ENCODE assay signal across 8 mouse cellular contexts in the genomic region with DNA sequence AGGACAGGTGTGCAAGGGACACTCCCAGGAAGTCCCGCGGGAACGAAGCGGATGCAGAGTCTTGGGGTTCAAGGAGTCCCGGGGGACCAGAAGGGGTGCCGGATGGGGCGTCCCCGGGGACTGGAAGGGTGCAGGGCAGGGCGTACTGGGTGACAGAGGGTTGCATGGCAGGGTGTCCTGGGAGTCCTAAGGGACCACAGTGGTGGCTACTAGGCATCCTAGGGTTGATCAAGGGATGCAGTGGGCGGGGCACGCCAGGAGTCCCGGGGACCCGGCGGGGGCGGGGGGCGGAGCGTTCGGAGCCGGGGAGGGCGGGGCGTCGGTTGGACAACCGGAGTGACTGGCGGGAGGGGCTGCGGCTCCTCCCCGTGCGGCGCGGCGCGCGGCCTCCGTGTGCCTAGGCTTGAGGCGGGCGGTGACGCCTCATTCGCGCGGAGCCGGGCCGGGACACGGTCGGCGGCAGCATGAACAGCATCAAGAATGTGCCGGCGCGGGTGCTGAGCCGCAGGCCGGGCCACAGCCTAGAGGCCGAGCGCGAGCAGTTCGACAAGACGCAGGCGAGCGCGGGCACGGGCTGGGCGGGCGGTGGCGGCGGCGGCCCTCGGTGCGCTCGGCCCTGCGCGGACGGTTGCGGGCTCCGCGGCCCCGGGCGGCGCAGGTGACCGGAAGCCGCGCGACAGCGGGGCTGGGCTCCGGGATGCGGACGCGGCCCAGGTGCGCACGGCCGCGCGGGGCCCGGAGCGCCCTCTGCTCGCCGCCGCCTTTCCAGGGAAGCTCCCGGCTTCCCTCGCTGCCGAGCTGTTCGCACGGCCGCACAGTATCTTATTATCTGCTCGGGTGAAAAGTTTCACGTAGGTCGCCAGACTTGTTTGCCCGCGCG. TPM values are rescaled to one million over a fixed set of nuclear protein-coding genes. Genes with fewer than 3 reads are reported as not detected.
DNase-seq lines count a peak whose midpoint lies in the region; ATAC-seq and TF ChIP-seq lines count a peak whose summit lies in the region.

A gene (plus strand): TSS at position 330 of the 880 bp plus-strand sequence.

- H3K36me3 ChIP-seq in MEL (ENCODE audit: control insufficient read depth in 1 of 2, insufficient read depth in 2 of 2, low read length in 2 of 2), result no peaks in the 10 kb centered on the region; a peak in 1 of 4 replicates
- H3K36me3 ChIP-seq in forebrain, embryonic 13.5 days (ENCODE audit: poor library complexity, severe bottlenecking), result no peaks in the 10 kb centered on the region
- H3K36me3 ChIP-seq in lung, embryonic 14.5 days (ENCODE audit: insufficient read depth), result no peaks in the 10 kb centered on the region

- peaks cover 0 to 6% of the 10 kb centered on the region in 2 experiments; a peak in 2 of 4 replicates for H3K4me1 ChIP-seq in MEL (ENCODE audit: control insufficient read depth in 1 of 2, insufficient read depth in 2 of 2, low read length in 2 of 2)
- H3K4me1 ChIP-seq in forebrain, embryonic 13.5 days, result peaks cover 8% of the 10 kb centered on the region
- no peaks in the 10 kb centered on the region; the same call in 1 of the 2 replicates for H3K4me1 ChIP-seq in lung, embryonic 14.5 days (ENCODE audit: insufficient read depth)

- peak within 1 kb of the TSS; percentile 95 for H3K4me2 ChIP-seq in forebrain, embryonic 13.5 days
- peak within 1 kb of the TSS; percentile 94 for H3K4me2 ChIP-seq in lung, embryonic 14.5 days

- peak; percentile 88 for ATAC-seq in forebrain, embryonic 13.5 days
- peak; percentile 77 for ATAC-seq in lung, embryonic 14.5 days (ENCODE audit: insufficient read depth)
- ATAC-seq in neutrophil, adult 5-6 weeks (ENCODE audit: extremely low read depth, insufficient number of reproducible peaks, low FRiP score, poor library complexity, severe bottlenecking), result peak; percentile 56

- peak within 1 kb of the TSS; percentile 94 for H3K9ac ChIP-seq in MEL (ENCODE audit: control insufficient read depth, low read depth, low read length, poor library complexity, severe bottlenecking)
- peak within 1 kb of the TSS; percentile 75 for H3K9ac ChIP-seq in forebrain, embryonic 13.5 days
- H3K9ac ChIP-seq in lung, embryonic 14.5 days, result peak within 1 kb of the TSS; percentile 67

- under 1% methylated on average over 88 of the region's 106 CpGs for WGBS in forebrain, embryonic 13.5 days
- 1% methylated on average over 104 of the region's 106 CpGs for WGBS in large intestine, adult 2 months
- WGBS in lung, embryonic 14.5 days, result under 1% methylated on average over 88 of the region's 106 CpGs

- H3K79me2 ChIP-seq in MEL (ENCODE audit: control insufficient read depth, insufficient read depth, low read length, poor library complexity), result peaks cover 10% of the 10 kb centered on the region

- TF ChIP-seq EP300 in MEL (IDR thresholded peaks at IDR 0.05; ENCODE audit: low read depth in 1 of 2, low read length in 2 of 2), result no peak

- peak; percentile 81 for DNase-seq in MEL (ENCODE audit: low read depth, low spot score)
- DNase-seq in c-Kit-positive CD71-positive TER-119-positive erythroid progenitor cells, embryonic 14.5 days (ENCODE audit: low spot score), result peak; percentile 71
- DNase-seq in heart, postnatal 14 days, result peak; percentile 81 to 83
- no peak for DNase-seq in large intestine, adult 2 months (ENCODE audit: low read depth, low spot score)
- DNase-seq in lung, embryonic 14.5 days, result peak; percentile 67
- DNase-seq in thymus, postnatal 14 days, result peak; percentile 83

- TF ChIP-seq CTCF in MEL (IDR thresholded peaks at IDR 0.05 in 2 of 3, conservative IDR thresholded peaks at IDR 0.05 in 1 of 3; ENCODE audit: control insufficient read depth in 1 of 3, insufficient read depth in 1 of 3, low read depth in 2 of 3, low read length in 3 of 3, poor library complexity in 1 of 3, severe bottlenecking in 1 of 3), result no peak
- TF ChIP-seq CTCF in lung, embryonic 14.5 days (IDR thresholded peaks at IDR 0.05; ENCODE audit: low read depth), result no peak

- TF ChIP-seq RAD21 in MEL (IDR thresholded peaks at IDR 0.05; ENCODE audit: low read depth, low read length), result no peak

- TF ChIP-seq POLR2A in MEL (IDR thresholded peaks at IDR 0.05; ENCODE audit: control insufficient read depth in 1 of 2, insufficient read depth in 1 of 2, low read depth in 1 of 2, low read length in 2 of 2, poor library complexity in 1 of 2), result peak; percentile 76 to 83

- peak within 1 kb of the TSS; percentile 97 to 100 for H3K4me3 ChIP-seq in MEL (ENCODE audit: control insufficient read depth in 1 of 2, insufficient read depth in 1 of 2, low read depth in 2 of 2, low read length in 2 of 2)
- H3K4me3 ChIP-seq in forebrain, embryonic 13.5 days, result peak within 1 kb of the TSS; percentile 70
- peak within 1 kb of the TSS; percentile 71 for H3K4me3 ChIP-seq in lung, embryonic 14.5 days (ENCODE audit: low read depth, low read length)

- peak within 1 kb of the TSS; percentile 35 for H3K27ac ChIP-seq in MEL (ENCODE audit: control insufficient read depth, low read depth, low read length)
- H3K27ac ChIP-seq in forebrain, embryonic 13.5 days, result no peak within 1 kb of the TSS; the same call in 1 of the 2 replicates
- no peak within 1 kb of the TSS for H3K27ac ChIP-seq in lung, embryonic 14.5 days (ENCODE audit: low read depth)

- no peaks in the 10 kb centered on the region for H3K27me3 ChIP-seq in MEL (ENCODE audit: control insufficient read depth in 1 of 2, insufficient read depth in 2 of 2, low read length in 2 of 2)
- no peaks in the 10 kb centered on the region for H3K27me3 ChIP-seq in forebrain, embryonic 13.5 days
- peaks cover 23% of the 10 kb centered on the region for H3K27me3 ChIP-seq in lung, embryonic 14.5 days (ENCODE audit: insufficient read depth, low read length)

- intact Hi-C loops in heart, postnatal 14 days (cut with DNase I), result loop anchor here (2.0 kb wide), 2 partner anchors 19 to 25 kb away; no protein-coding TSS in a partner anchor

- H3K9me3 ChIP-seq in MEL (replicated peaks; ENCODE audit: insufficient read depth, low read length), result no peaks in the 10 kb centered on the region
- H3K9me3 ChIP-seq in forebrain, embryonic 13.5 days (replicated peaks), result no peaks in the 10 kb centered on the region
- no peaks in the 10 kb centered on the region for H3K9me3 ChIP-seq in lung, embryonic 14.5 days (ENCODE audit: low read depth, low read length)

TF ChIP-seq in MEL, 35 proteins besides CTCF, POLR2A, EP300 and RAD21:
- TF ChIP-seq HCFC1 (IDR thresholded peaks at IDR 0.05; ENCODE audit: low read depth, low read length) (no peak), NELFE (IDR thresholded peaks at IDR 0.05; ENCODE audit: low read depth, low read length) (peak; percentile 90), UBTF (IDR thresholded peaks at IDR 0.05; ENCODE audit: borderline replicate concordance, insufficient read depth, low read depth, low read length) (0 out of 2 replicates have a peak, but pooled peaks have one; percentile 26), CHD1 (IDR thresholded peaks at IDR 0.05; ENCODE audit: low read depth, low read length) (no peak), POLR2AphosphoS2 (IDR thresholded peaks at IDR 0.05; ENCODE audit: low read length) (peak; percentile 53; the same call in 1 of the 2 replicates), MYC (IDR thresholded peaks at IDR 0.05; ENCODE audit: low read depth, low read length) (no peak), MAX (IDR thresholded peaks at IDR 0.05; ENCODE audit: low read length) (peak; percentile 13; the same call in 1 of the 2 replicates), BHLHE40 (IDR thresholded peaks at IDR 0.05; ENCODE audit: borderline replicate concordance, low read depth, low read length) (no peak), ZKSCAN1 (IDR thresholded peaks at IDR 0.05; ENCODE audit: low read depth, low read length) (no peak), NRF1 (IDR thresholded peaks at IDR 0.05; ENCODE audit: insufficient read depth, low read depth, low read length, poor library complexity, severe bottlenecking) (0 out of 2 replicates have a peak, but pooled peaks have one; percentile 12), SIN3A (IDR thresholded peaks at IDR 0.05; ENCODE audit: low read length) (peak; percentile 14; the same call in 1 of the 2 replicates), USF1 (IDR thresholded peaks at IDR 0.05; ENCODE audit: low read depth, low read length) (0 out of 2 replicates have a peak, but pooled peaks have one; percentile 4), ZMIZ1 (IDR thresholded peaks at IDR 0.05; ENCODE audit: low read depth, low read length) (peak; percentile 77; the same call in 1 of the 2 replicates)

RNA-seq across cellular contexts. Expression of the gene that starts here (rescaled TPM):
- 14.9 and 16.6 TPM in 2 replicates for total RNA-seq in MEL (2012; rRNA removed)
- 10 to 100 TPM in 1 of 2 experiments, not detected in 1; 31.6 TPM for polyA plus RNA-seq in MEL (2012; ENCODE audit: insufficient read depth in 1 of 2, insufficient read length in 2 of 2, low read depth in 1 of 2, low replicate concordance in 2 of 2, missing spikeins in 1 of 2)
- 16.2 and 16.8 TPM in 2 replicates for polyA plus RNA-seq in forebrain, embryonic 13.5 days (2015; fragmentation: Nextera tagmentation; extraction: Ambion mirVana)
- total RNA-seq in heart, postnatal 14 days (2021), result 10 to 100 TPM; 23.2 to 25.0 TPM
- polyA plus RNA-seq in large intestine, adult 2 months (2012; rRNA removed), result 22.9 and 34.9 TPM in 2 replicates
- 9.1 and 9.3 TPM in 2 replicates for polyA plus RNA-seq in lung, embryonic 14.5 days (2014; fragmentation: Nextera tagmentation; extraction: Ambion mirVana)
- total RNA-seq in neutrophil, adult 5-6 weeks (2017), result 144 and 175 TPM in 2 replicates
